Mouse (Mus musculus) heart, embryonic 12.5 days (tissue): ENCODE measurements around the gene Hs3st1. TPM values are rescaled to one million over a fixed set of nuclear protein-coding genes. Genes with fewer than 3 reads are reported as not detected.

Source experiments
- ATAC-seq: fragments of 200-750 bp; cut with Nextera tagmentation; 2 replicates; pipeline ENCODE4 v1.8.0; 2017; ENCODE audit warnings: moderate TSS enrichment, moderate library complexity; ENCODE audit not compliant: insufficient number of reproducible peaks, low FRiP score
- H3K27ac ChIP-seq: fragments of 300-500 bp; sonication (generic); 2 replicates; pipeline ENCODE4 v1.5.1; 2016; ENCODE audit warnings: mild to moderate bottlenecking, moderate library complexity; ENCODE audit not compliant: poor library complexity, severe bottlenecking
- H3K27me3 ChIP-seq: fragments of 300-500 bp; sonication (generic); replicated peaks from 2 replicates; pipeline ENCODE4 v1.6.1; 2016; ENCODE audit warnings: mild to moderate bottlenecking, moderate library complexity
- H3K36me3 ChIP-seq: fragments of 300-500 bp; sonication (generic); 2 replicates; pipeline ENCODE4 v1.6.1; 2016; ENCODE audit warnings: mild to moderate bottlenecking, moderate library complexity
- H3K4me1 ChIP-seq: fragments of 300-500 bp; sonication (generic); replicated peaks from 2 replicates; pipeline ENCODE4 v1.6.1; 2016; ENCODE audit warnings: mild to moderate bottlenecking
- H3K4me2 ChIP-seq: fragments of 300-500 bp; sonication (generic); 2 replicates; pipeline ENCODE4 v1.6.1; 2016; ENCODE audit warnings: mild to moderate bottlenecking, moderate library complexity
- H3K4me3 ChIP-seq: fragments of 300-500 bp; sonication (generic); 2 replicates; pipeline ENCODE4 v1.5.1; 2016; ENCODE audit warnings: mild to moderate bottlenecking
- H3K9ac ChIP-seq: fragments of 300-500 bp; sonication (generic); 2 replicates; pipeline ENCODE4 v1.6.1; 2016; ENCODE audit warnings: mild to moderate bottlenecking, moderate library complexity
- H3K9me3 ChIP-seq: fragments of 300-500 bp; sonication (generic); replicated peaks from 2 replicates; pipeline ENCODE4 v1.6.1; 2016; ENCODE audit warnings: mild to moderate bottlenecking, moderate library complexity
- WGBS: fragments of 180-500 bp; shearing (Covaris S2); methylation state at CpG from one replicate; pipeline ENCODE4 v1.1.7; 2016; 5-methylcytosine and 5-hydroxymethylcytosine counted together
- polyA plus RNA-seq: library from polyadenylated mRNA; unstranded; fragments of >200 nt; fragmentation: Nextera tagmentation; extraction: Ambion mirVana; gene quantifications from 2 replicates; pipeline ENCODE4 v1.2.1, GENCODE M21; 2016

The Hs3st1 gene
- polyA plus RNA-seq, 1 experiment from 2014 or later, result 7.3 TPM

DNA sequence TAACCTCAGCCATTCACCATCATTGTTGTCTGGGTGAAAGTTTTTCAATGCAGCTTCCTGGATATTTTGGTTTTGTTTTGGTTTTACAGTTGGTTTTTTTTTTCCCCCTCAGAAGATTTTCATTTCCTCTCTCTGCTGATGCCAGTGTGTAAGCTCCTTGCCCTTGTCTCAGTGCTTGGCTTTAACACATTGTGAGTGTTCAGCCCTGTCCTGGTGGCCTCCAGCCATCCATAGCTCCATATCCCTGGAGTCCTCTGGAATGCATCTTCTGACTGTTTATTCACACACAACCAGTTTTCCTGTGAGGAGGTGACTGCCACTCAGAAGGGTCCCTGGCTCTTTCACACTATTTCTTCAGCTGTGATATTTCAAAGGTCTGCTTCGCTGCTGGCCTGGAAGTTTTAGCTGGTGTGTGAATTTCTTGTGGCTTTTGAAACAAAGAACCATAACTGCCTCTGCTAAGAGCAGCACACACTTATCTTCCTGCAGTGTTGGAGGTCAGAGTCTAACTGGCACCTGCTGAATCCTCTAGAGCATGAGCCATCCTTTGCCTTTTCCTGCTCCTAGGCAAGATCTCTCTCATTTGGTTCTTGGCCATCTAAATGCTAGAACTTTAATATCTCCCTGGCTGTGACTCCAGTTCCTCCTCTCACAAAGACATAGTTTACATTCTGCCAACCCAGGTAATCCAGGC is 21.4 kb downstream of the Hs3st1 start:
- H3K9ac ChIP-seq, result no peak overlapping the region
- no peaks in the 10 kb centered on the region for H3K27me3 ChIP-seq
- H3K36me3 ChIP-seq, result no peaks in the 10 kb centered on the region
- peaks cover 7% of the 10 kb centered on the region for H3K4me1 ChIP-seq
- H3K9me3 ChIP-seq, result no peaks in the 10 kb centered on the region
- no peak overlapping the region for H3K27ac ChIP-seq
- H3K4me3 ChIP-seq, result no peak overlapping the region
- H3K4me2 ChIP-seq, result no peak overlapping the region
- 69% methylated on average over 1 of the region's 1 CpGs for WGBS
- ATAC-seq, result no peak

DNA sequence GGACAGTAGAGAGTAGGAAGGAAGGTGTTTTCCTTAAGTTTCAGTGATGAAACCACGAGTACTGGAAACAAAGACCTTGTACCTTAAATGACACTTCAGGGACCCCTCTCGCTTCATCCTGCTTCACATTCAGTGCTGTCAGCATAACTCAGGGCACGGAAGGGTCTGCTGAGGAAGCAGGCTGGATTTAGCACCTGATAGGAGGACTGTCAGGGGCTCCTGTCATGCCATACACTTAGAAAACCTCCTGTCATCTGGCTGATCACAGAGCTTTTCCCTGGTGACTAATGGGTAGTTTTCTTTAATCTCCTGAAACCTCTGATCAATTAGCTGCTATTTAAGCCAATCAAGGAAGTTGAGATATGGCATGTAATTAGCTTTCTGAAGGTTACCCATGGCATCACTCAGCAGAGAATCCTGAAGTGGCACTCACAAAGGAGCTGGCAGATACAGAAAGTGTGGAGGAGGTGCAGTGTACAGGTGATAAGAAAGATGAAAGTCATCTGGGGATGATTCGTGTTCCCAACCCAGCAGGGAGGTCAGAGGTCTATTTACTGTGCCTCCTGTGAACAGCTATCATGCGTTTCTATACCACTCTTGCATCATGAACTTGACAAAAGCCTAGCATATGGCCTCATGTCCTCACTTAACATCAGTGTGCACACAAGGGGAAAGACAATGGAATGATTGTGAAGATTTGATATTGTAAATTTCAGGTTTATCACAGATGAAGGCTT is 22.1 kb downstream of the Hs3st1 start:
- Histone ChIP-seq H3K4me3 (no peak overlapping the region), H3K9ac (no peak overlapping the region), H3K4me1 (peaks cover 7% of the 10 kb centered on the region), H3K9me3 (no peaks in the 10 kb centered on the region), H3K27me3 (no peaks in the 10 kb centered on the region), H3K4me2 (no peak overlapping the region), H3K27ac (no peak overlapping the region), H3K36me3 (no peaks in the 10 kb centered on the region)
- ATAC-seq, result no peak
- WGBS, result 11% methylated on average over 5 of the region's 5 CpGs

- Histone ChIP-seq H3K4me2 (no peak overlapping the region), H3K9ac (no peak overlapping the region), H3K4me3 (no peak overlapping the region), H3K9me3 (no peaks in the 10 kb centered on the region), H3K27ac (no peak overlapping the region), H3K27me3 (no peaks in the 10 kb centered on the region), H3K4me1 (peaks cover 10% of the 10 kb centered on the region), H3K36me3 (no peaks in the 10 kb centered on the region)
- WGBS, result 67% methylated on average over 13 of the region's 13 CpGs
- ATAC-seq, result no peak
These were observed 39.4 kb downstream of the Hs3st1 start for GRCm38 (mm10) chr5:39715694-39716550.

- 73% methylated on average over 5 of the region's 5 CpGs for WGBS
- no peaks in the 10 kb centered on the region for H3K9me3 ChIP-seq
These were observed 40.1 kb downstream of the Hs3st1 start for GRCm38 (mm10) chr5:39715193-39715592.

DNA sequence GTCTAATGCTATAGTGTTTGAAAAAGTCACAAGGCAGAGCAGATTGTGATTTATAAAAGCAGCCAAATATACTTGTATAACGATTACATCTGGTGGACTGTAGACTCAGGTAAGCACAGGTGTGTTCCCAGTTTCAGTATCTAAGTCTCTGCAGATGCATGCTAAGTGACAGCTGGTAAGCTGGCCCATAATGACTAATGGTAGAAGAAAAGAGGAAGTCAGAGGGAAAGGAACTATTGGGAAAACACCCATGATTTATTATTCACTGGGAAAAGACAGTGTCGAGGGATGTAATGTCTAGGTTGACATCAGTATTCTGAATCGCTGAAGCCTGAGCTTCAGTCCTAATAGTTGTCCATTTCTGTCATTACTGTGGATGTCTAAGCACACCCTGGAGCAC is 49.7 kb downstream of the Hs3st1 start:
- WGBS, result 66% methylated on average over 3 of the region's 3 CpGs
- no peak overlapping the region for H3K4me2 ChIP-seq

More at GRCm38 (mm10) chr5:39715193-39715592, 40.1 kb downstream of the Hs3st1 start:
- H3K27ac ChIP-seq, result no peak overlapping the region
- ATAC-seq, result no peak
- H3K27me3 ChIP-seq, result no peaks in the 10 kb centered on the region
- H3K36me3 ChIP-seq, result no peaks in the 10 kb centered on the region
- peaks cover 10% of the 10 kb centered on the region for H3K4me1 ChIP-seq
- H3K9ac ChIP-seq, result no peak overlapping the region
- no peak overlapping the region for H3K4me3 ChIP-seq
- H3K4me2 ChIP-seq, result no peak overlapping the region

DNA sequence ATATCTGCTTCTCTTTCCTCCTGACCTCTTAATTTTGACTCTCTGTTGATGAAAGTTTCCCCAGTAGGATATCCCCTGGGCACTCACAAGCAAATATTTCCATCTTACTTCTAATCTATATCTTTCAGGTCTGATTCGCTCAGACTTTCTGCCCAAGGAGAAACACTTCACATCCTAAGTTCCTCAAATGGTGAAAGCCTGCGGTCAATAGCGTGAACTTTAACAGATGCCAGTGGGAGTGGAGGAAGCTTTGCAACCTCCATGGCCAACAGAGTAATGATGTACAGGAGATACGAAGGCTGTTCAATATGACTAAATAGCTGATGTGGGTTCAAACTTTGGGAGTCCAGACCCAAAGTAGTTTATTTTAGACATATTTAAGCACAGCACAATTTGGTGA is 94.4 kb downstream of the Hs3st1 start:
- no peak for ATAC-seq
- Histone ChIP-seq H3K9ac (no peak overlapping the region), H3K27ac (no peak overlapping the region), H3K4me1 (0 out of 2 replicates have a peak, but pooled peaks cover 2% of the 10 kb centered on the region), H3K4me3 (no peak overlapping the region), H3K9me3 (no peaks in the 10 kb centered on the region), H3K4me2 (no peak overlapping the region), H3K27me3 (no peaks in the 10 kb centered on the region), H3K36me3 (no peaks in the 10 kb centered on the region)
- 88% methylated on average over 4 of the region's 4 CpGs for WGBS

More for the DNA sequence above, 49.7 kb downstream of the Hs3st1 start:
- Histone ChIP-seq H3K9me3 (no peaks in the 10 kb centered on the region), H3K9ac (no peak overlapping the region), H3K27ac (no peak overlapping the region), H3K4me3 (no peak overlapping the region), H3K27me3 (no peaks in the 10 kb centered on the region), H3K4me1 (no peaks in the 10 kb centered on the region), H3K36me3 (no peaks in the 10 kb centered on the region)
- ATAC-seq, result no peak

DNA sequence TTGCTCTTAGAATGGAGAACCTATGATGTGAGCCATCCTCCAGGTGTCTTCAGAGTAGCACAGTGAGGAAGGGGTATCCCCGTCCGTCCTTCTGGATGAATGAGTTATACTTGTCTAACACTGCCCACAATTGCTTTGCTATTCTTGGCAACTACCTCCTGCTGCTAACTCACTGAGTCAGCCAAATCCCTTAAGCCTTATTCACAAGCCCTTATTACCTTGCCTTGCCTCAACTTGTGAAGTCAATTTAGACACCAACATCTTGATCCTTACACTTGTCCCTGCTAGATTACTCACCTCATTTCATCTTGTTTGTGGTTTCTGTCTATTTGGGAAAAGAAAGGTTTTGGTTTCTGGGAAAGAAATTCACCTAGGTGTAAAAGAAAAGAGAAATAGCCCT is 95.9 kb downstream of the Hs3st1 start:
- Histone ChIP-seq H3K4me1 (0 out of 2 replicates have a peak, but pooled peaks cover 2% of the 10 kb centered on the region), H3K27me3 (no peaks in the 10 kb centered on the region; the same call in 1 of the 2 replicates), H3K4me2 (no peak overlapping the region), H3K36me3 (no peaks in the 10 kb centered on the region), H3K9me3 (no peaks in the 10 kb centered on the region), H3K4me3 (no peak overlapping the region), H3K27ac (no peak overlapping the region), H3K9ac (no peak overlapping the region)
- WGBS, result 58% methylated on average over 2 of the region's 2 CpGs
- ATAC-seq, result no peak

GRCm38 (mm10) chr5:39644827-39645380 is 110.4 kb downstream of the Hs3st1 start:
- H3K27ac ChIP-seq, result no peak overlapping the region
- peak overlapping the region; percentile 67 for H3K9ac ChIP-seq
- H3K4me1 ChIP-seq, result peaks cover 10% of the 10 kb centered on the region; the same call in 1 of the 2 replicates
- WGBS, result 2% methylated on average over 28 of the region's 28 CpGs
- peaks cover 11% of the 10 kb centered on the region; the same call in 1 of the 2 replicates for H3K27me3 ChIP-seq
- ATAC-seq, result peak; percentile 63
- peak overlapping the region; percentile 96 for H3K4me2 ChIP-seq
- H3K4me3 ChIP-seq, result peak overlapping the region; percentile 76
- no peaks in the 10 kb centered on the region for H3K36me3 ChIP-seq
- no peaks in the 10 kb centered on the region for H3K9me3 ChIP-seq

DNA sequence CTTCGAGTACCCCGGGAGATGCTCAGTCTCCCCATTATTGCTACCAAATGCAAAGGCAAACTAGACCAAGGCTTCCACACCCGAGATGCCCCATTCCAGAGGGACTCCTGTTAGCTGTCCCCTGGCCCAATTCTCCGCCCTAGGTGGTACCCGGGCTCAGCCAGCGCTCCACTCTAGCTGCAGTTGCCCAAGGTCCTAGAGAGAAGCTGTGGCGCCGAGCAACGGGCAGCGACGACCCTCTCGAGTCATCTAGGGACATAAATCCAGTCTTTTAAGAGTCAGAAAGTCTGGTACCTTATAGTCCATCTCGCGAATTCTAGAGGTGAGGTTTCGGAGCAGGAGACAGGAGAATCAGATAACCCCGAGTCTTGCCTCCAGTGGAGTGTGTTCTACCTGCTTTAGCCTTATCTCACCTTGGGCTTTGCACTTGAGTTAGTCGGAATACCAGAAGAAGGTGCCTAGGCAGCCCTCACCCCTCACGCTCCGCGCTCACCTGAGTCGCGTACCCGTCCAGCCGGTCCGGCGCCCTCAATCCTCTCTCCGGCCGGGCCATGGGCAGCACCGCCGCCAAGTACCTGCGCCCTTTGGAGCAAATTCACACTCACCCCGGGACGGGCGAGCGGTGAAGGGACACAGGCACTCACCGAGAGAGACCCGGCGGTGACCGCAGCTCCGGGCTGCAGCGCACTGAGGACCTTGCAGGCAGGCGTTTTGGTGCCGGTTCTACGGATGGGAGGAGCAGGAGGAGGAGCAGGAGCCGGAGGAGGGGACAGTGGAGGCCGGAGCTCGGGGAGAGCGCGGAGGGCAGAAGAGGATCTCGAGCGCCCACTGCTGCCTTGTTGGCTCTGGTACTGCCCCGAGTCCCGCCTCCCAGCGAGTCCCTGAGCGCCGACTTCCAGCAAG is 111.1 kb downstream of the Hs3st1 start:
- ATAC-seq, result peak; percentile 94
- H3K27ac ChIP-seq, result no peak overlapping the region
- H3K4me2 ChIP-seq, result peak overlapping the region; percentile 96
- peaks cover 10% of the 10 kb centered on the region; the same call in 1 of the 2 replicates for H3K4me1 ChIP-seq
- peaks cover 11% of the 10 kb centered on the region; the same call in 1 of the 2 replicates for H3K27me3 ChIP-seq
- H3K9ac ChIP-seq, result peak overlapping the region; percentile 72
- peak overlapping the region; percentile 76 for H3K4me3 ChIP-seq
- no peaks in the 10 kb centered on the region for H3K36me3 ChIP-seq
- under 1% methylated on average over 56 of the region's 56 CpGs for WGBS
- no peaks in the 10 kb centered on the region for H3K9me3 ChIP-seq
